Mouse (Mus musculus) frontal cortex, postnatal 36 days (tissue): ENCODE data around the gene Pcnx.

Experiments
- DNase-seq, 2 experiments: peaks; one replicate each; pipeline ENCODE4 v3.0.0; 2022; ENCODE audit warnings: low spot score in 2 of 2

Pcnx gene

GRCm38 (mm10) chr12:81855031-81855430, 4.8 kb upstream of the Pcnx start:
- DNase-seq = no peak

GRCm38 (mm10) chr12:81856696-81857095, 3.1 kb upstream of the Pcnx start:
- DNase-seq = no peak

- DNase-seq = no peak
Observed at GRCm38 (mm10) chr12:81857251-81857650, 2.6 kb upstream of the Pcnx start.

GRCm38 (mm10) chr12:81857978-81858569, 1.7 kb upstream of the Pcnx start:
- DNase-seq = no peak

- DNase-seq = peak; percentile 63 to 70
Observed at GRCm38 (mm10) chr12:81860308-81861181, 722 bp downstream of the Pcnx start.

GRCm38 (mm10) chr12:81861199-81862085, 1.6 kb downstream of the Pcnx start:
- no peak for DNase-seq

- no peak for DNase-seq
Observed at GRCm38 (mm10) chr12:81862351-81862802, 2.6 kb downstream of the Pcnx start.

- DNase-seq = no peak
Observed at GRCm38 (mm10) chr12:81863949-81864348, 4.1 kb downstream of the Pcnx start.

GRCm38 (mm10) chr12:81865183-81865582, 5.4 kb downstream of the Pcnx start:
- no peak for DNase-seq

- no peak for DNase-seq
Observed at GRCm38 (mm10) chr12:81867316-81867715, 7.5 kb downstream of the Pcnx start.

GRCm38 (mm10) chr12:81869205-81869940, 9.6 kb downstream of the Pcnx start:
- DNase-seq = no peak

- no peak for DNase-seq
Observed at GRCm38 (mm10) chr12:81873345-81873744, 13.5 kb downstream of the Pcnx start.

GRCm38 (mm10) chr12:81880161-81880560, 20.3 kb downstream of the Pcnx start:
- no peak for DNase-seq

GRCm38 (mm10) chr12:81883255-81884106, 23.7 kb downstream of the Pcnx start:
- DNase-seq = no peak

GRCm38 (mm10) chr12:81884107-81884398, 24.2 kb downstream of the Pcnx start:
- DNase-seq = no peak

GRCm38 (mm10) chr12:81884983-81885382, 25.2 kb downstream of the Pcnx start:
- DNase-seq = no peak

GRCm38 (mm10) chr12:81885982-81886381, 26.2 kb downstream of the Pcnx start:
- no peak for DNase-seq

- no peak for DNase-seq
Observed at GRCm38 (mm10) chr12:81888954-81889353, 29.1 kb downstream of the Pcnx start.

GRCm38 (mm10) chr12:81891946-81892345, 32.1 kb downstream of the Pcnx start:
- DNase-seq = no peak

- DNase-seq = peak; percentile 24 to 67
Observed at GRCm38 (mm10) chr12:81894311-81894710, 34.5 kb downstream of the Pcnx start.

GRCm38 (mm10) chr12:81895986-81896385, 36.2 kb downstream of the Pcnx start:
- no peak for DNase-seq
